Mouse (Mus musculus) brain, embryonic 14.5 days (tissue): ENCODE results near the gene Nfkbia.

Experiments used
- CTCF ChIP-seq: fragments of 200-500 bp; IDR thresholded peaks from 2 replicates; pipeline ENCODE4 v1.5.1; 2012; ENCODE audit warnings: inconsistent platforms, mild to moderate bottlenecking, moderate library complexity, borderline replicate concordance; ENCODE audit not compliant: insufficient read depth, insufficient read length; ENCODE audit errors: extremely low read depth
- POLR2A ChIP-seq: fragments of 200-500 bp; IDR thresholded peaks from 2 replicates; pipeline ENCODE4 v1.6.1; 2012; ENCODE audit warnings: mild to moderate bottlenecking, inconsistent platforms, borderline replicate concordance; ENCODE audit not compliant: poor library complexity, insufficient read depth, insufficient read length, severe bottlenecking; ENCODE audit errors: extremely low read depth

GRCm38 (mm10) chr12:55495902-55496605 is 3.6 kb upstream of the Nfkbia start:
- TF ChIP-seq CTCF = no peak
- TF ChIP-seq POLR2A = no peak
